Comparison of ENCODE assay signal across 8 mouse cellular contexts in the genomic region with DNA sequence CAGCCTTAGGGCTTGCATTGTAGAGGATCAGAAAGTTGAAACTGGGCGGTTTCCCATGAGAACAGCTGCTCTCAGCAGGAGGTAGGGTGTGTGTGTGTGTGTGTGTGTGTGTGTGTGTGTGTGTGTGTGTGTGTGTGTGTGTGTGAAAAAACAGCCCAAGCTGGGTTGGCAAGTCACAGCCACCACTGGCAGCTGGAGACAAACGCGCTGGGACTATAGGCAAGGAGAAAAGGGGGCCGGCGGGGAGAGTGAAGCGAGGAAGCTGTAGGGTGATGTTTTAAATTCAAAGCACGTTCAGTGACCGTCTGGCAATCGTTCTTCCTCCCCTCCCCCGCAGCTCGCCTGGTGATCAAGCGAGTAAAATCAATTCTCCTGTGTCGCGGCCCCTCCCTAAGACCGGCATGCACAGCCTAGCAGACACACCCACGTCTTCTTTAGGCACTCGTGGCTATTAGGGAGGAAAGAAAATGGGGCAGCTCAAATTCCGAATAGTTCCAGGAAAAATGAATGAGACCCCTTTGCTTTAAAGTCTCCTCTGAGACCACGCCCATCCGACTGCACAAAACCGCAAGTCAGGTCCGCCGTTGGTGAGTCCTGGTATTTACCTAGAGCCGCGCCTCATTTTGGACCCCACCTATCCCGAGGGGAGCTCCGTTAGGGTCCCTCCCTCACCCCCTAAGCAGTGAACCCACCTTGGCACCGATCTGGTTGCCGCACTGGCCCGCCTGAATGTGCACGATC. TPM values are rescaled to one million over a fixed set of nuclear protein-coding genes. Genes with fewer than 3 reads are reported as not detected.
DNase-seq lines count a peak whose midpoint lies in the region; ATAC-seq and TF ChIP-seq lines count a peak whose summit lies in the region.

No protein-coding gene starts in this region.

- no peaks in the 10 kb centered on the region for H3K9me3 ChIP-seq in ES-Bruce4 (replicated peaks; ENCODE audit: control insufficient read depth, insufficient read depth, low read length, poor library complexity, severe bottlenecking)
- H3K9me3 ChIP-seq in embryonic facial prominence, embryonic 12.5 days: no peaks in the 10 kb centered on the region

- peak overlapping the region; percentile 79 for H3K27ac ChIP-seq in ES-Bruce4 (ENCODE audit: insufficient read depth, low read length)
- peak overlapping the region; percentile 94 for H3K27ac ChIP-seq in embryonic facial prominence, embryonic 12.5 days

- H3K4me2 ChIP-seq in embryonic facial prominence, embryonic 12.5 days (replicated peaks): peak overlapping the region; percentile 78

- under 1% methylated on average over 31 of the region's 31 CpGs for WGBS in embryonic facial prominence, embryonic 12.5 days

- peak overlapping the region; percentile 77 for H3K4me3 ChIP-seq in ES-Bruce4 (ENCODE audit: low read depth, low read length)
- peak overlapping the region; percentile 63 for H3K4me3 ChIP-seq in embryonic facial prominence, embryonic 12.5 days

- H3K27me3 ChIP-seq in ES-Bruce4 (ENCODE audit: control insufficient read depth, insufficient read depth, low read length, poor library complexity, severe bottlenecking): no peaks in the 10 kb centered on the region
- H3K27me3 ChIP-seq in embryonic facial prominence, embryonic 12.5 days: no peaks in the 10 kb centered on the region

- peaks cover 22% of the 10 kb centered on the region for H3K36me3 ChIP-seq in ES-Bruce4 (ENCODE audit: control insufficient read depth, insufficient read depth, low read length, poor library complexity, severe bottlenecking)
- 0 out of 2 replicates have a peak, but pooled peaks cover 5% of the 10 kb centered on the region for H3K36me3 ChIP-seq in embryonic facial prominence, embryonic 12.5 days

- peaks cover 2% of the 10 kb centered on the region for H3K4me1 ChIP-seq in ES-Bruce4 (ENCODE audit: control insufficient read depth, insufficient read depth, low read length)
- H3K4me1 ChIP-seq in embryonic facial prominence, embryonic 12.5 days: peaks cover 43% of the 10 kb centered on the region

- peak; percentile 60 for DNase-seq in 3134 (ENCODE audit: extremely low read depth, insufficient read length, low spot score)
- DNase-seq in heart, postnatal 4 days: peak; percentile 51
- DNase-seq in layer of hippocampus, adult 9-11 months: peak; percentile 76
- peak; percentile 44 for DNase-seq in lung, postnatal 10 days
- peak; percentile 86 to 89 for DNase-seq in right cerebral cortex, postnatal 10 days (ENCODE audit: low spot score in 2 of 2)

- H3K9ac ChIP-seq in ES-Bruce4 (ENCODE audit: low read depth, poor library complexity, severe bottlenecking): peak overlapping the region; percentile 24
- H3K9ac ChIP-seq in embryonic facial prominence, embryonic 12.5 days: peak overlapping the region; percentile 62

- TF ChIP-seq EP300 in ES-Bruce4 (IDR thresholded peaks at IDR 0.05; ENCODE audit: insufficient read depth, low read depth, low read length): peak; percentile 55

- TF ChIP-seq POLR2A in ES-Bruce4 (IDR thresholded peaks at IDR 0.05; ENCODE audit: insufficient read depth, low read length): peak; percentile 15

- peak; percentile 6; the same call in 1 of the 2 replicates for ATAC-seq in embryonic facial prominence, embryonic 12.5 days (ENCODE audit: insufficient number of reproducible peaks, insufficient read depth, low FRiP score, low TSS enrichment)
- no peak for ATAC-seq in cerebellum, adult (ENCODE audit: insufficient number of reproducible peaks, low FRiP score, low TSS enrichment)

- no peak for TF ChIP-seq CTCF in ES-Bruce4 (IDR thresholded peaks at IDR 0.05; ENCODE audit: low read depth, low read length)

RNA-seq across cellular contexts. Expression of a gene that starts 0.6 kb away (rescaled TPM):
- polyA plus RNA-seq in ES-Bruce4 (2011; ENCODE audit: insufficient read depth, insufficient read length, low read depth, missing spikeins): 229 and 267 TPM in 2 replicates
- 66.5 and 77.7 TPM in 2 replicates for polyA plus RNA-seq in embryonic facial prominence, embryonic 12.5 days (2016; fragmentation: Nextera tagmentation; extraction: Ambion mirVana)
- total RNA-seq in heart, postnatal 4 days (2021): 100 to 1,000 TPM; 100 to 106 TPM

RNA-seq across cellular contexts. Expression of a gene that starts 33.1 kb away (rescaled TPM):
- 29.2 and 39.1 TPM in 2 replicates for polyA plus RNA-seq in ES-Bruce4 (2011; ENCODE audit: insufficient read depth, insufficient read length, low read depth, missing spikeins)
- polyA plus RNA-seq in embryonic facial prominence, embryonic 12.5 days (2016; fragmentation: Nextera tagmentation; extraction: Ambion mirVana): 111 TPM in 2 replicates
- total RNA-seq in heart, postnatal 4 days (2021): 10 to 100 TPM; 41.1 to 41.3 TPM

RNA-seq across cellular contexts. Expression of a gene that starts 51.8 kb away (rescaled TPM):
- polyA plus RNA-seq in ES-Bruce4 (2011; ENCODE audit: insufficient read depth, insufficient read length, low read depth, missing spikeins): 28.7 and 29.0 TPM in 2 replicates
- 162 and 188 TPM in 2 replicates for polyA plus RNA-seq in embryonic facial prominence, embryonic 12.5 days (2016; fragmentation: Nextera tagmentation; extraction: Ambion mirVana)
- 100 to 1,000 TPM; 168 to 177 TPM for total RNA-seq in heart, postnatal 4 days (2021)
